Mouse (Mus musculus): ENCODE measurements around the gene Nyap1.

The Nyap1 gene

GRCm38 (mm10) chr5:137699850-137700249, 41.6 kb downstream of the Nyap1 start:
- intact Hi-C loops (cut with DNase I): no loop called here

- intact Hi-C loops (cut with DNase I): no loop called here
These were observed 42.3 kb downstream of the Nyap1 start for GRCm38 (mm10) chr5:137699080-137699479.

GRCm38 (mm10) chr5:137695930-137696329, 45.5 kb downstream of the Nyap1 start:
- intact Hi-C loops (cut with DNase I): no loop called here

- intact Hi-C loops (cut with DNase I): no loop called here
These were observed 46.6 kb downstream of the Nyap1 start for GRCm38 (mm10) chr5:137694796-137695195.

DNA sequence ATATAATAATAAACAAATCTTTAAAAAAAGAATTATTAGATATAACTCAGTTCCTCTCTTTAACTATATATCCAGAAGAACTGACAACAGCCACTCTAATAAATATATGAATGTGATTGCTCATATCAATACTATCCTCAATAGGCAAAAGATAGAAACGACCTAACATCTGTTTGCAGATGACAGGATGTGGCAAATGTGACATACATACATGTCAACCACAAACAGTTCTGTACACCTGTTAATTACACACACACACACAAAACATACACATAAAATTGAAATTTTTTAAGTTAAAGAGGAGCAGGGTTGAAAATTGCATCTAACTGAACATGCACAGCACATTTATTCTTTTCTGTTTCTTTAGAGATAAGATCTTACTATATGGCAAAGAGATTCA, 49.5 kb downstream of the Nyap1 start:
- intact Hi-C loops (cut with DNase I): no loop called here

DNA sequence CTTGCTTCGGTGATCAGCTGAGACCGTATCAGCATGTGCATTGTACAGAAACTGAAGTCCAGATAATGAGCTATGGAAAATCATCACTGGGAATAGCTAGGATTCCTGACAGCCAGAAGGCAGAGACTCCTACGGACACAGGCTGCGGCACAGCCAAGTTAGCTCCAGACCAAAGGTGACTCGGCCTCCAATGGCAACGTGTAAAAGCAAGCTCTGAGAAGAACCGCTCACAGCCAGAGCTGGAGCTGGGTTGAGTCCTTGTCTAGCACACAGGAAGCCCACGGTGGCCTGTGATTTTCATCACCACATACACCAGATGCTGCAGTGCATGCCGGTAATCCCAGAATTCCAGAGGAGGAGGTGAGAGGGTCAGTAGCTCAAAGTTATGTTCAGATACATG, 50.9 kb downstream of the Nyap1 start:
- intact Hi-C loops (cut with DNase I): no loop called here

DNA sequence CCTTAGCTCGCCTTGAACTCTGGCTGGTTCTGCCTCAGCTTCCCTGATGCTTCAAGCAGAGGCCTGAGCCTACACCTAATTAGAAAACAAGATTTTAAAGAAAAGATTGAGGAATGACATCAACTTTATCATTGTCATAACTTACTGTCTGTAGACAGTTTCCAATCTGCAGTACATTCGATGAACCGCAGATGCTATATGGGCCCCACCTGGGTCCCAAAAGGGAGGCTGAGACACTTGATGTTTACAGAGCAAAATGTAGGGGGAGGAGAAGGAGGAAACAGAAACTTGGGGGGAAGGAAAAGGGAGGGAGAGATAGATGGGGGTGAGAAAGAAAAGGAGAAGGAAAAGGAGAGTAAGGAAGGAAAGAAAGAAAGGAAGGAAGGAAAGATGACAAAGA, 51.4 kb downstream of the Nyap1 start:
- intact Hi-C loops (cut with DNase I): loop anchor here (5.0 kb wide), 1 partner anchor 57 kb away; the partner anchor contains the start of gene Tsc22d4

GRCm38 (mm10) chr5:137686127-137686790, 55.1 kb downstream of the Nyap1 start:
- intact Hi-C loops (cut with DNase I): loop anchor here (5.0 kb wide), 1 partner anchor 61 kb away; the partner anchor contains the start of gene Tsc22d4

DNA sequence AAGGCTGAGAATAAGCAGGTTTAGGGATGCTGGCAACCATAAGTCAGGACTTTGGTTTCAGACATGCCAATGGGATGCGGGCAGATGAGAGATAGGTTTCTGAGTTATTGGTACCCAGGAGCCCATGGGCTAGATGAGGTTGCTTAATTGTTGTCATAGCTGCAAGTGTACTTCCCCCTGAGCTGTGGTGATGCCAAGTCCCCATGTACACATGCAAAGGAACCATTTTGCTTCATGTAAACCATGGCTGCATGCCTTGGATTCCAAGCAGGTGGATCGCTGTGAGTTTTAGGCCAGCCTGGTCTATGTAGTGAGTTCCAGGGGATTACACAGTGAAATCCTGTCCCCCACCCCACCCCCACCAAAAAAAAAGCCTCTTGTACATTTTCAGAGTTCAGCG, 55.8 kb downstream of the Nyap1 start:
- intact Hi-C loops (cut with DNase I): loop anchor here (5.0 kb wide), 1 partner anchor 62 kb away; the partner anchor contains the start of gene Tsc22d4

DNA sequence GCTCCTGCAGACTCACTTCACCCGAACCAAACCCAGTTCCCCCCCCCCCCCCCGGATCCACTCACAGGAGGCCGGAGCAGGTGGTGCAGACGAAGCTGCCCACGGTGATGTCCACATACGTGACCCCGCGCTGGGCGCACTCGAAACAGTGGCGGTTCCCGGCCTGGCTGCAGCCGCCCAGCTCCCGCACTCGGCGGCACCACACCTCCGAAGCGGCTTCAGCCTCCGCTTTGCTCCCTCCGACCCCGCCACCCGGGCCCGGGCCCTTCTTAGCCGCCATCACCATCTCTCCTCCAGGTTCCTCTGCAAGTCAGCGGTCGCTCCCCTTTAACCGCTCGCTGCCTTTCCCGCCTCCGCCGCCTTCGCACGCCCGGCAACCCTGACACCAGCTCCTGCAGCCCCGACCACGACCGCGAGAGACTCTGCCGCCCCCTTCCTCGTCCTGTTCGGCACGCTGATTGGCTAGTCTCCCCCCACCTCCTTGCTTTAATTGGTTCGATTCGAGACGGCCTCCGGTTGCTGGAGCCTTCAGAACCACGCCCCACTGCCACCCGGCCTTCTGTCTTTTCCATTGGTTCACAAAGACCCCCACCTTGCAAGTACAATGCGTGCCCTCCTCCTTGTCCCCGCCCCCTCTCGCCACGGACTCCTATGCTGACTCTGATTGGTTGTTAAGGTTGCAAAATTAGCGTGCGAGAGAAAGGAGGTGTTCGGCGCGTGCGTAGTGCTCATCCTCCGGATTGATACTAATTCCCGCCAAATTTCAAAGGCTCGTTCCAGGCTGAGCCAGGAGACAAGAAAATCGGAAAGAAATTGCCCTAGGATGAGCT, 56.9 kb downstream of the Nyap1 start, which contains the start of gene Agfg2:
Agfg2 (minus strand) TSS at position 433 of the 830 bp plus-strand sequence.
- intact Hi-C loops (cut with DNase I): loop anchor here (5.0 kb wide), 1 partner anchor 63 kb away; the partner anchor contains the start of gene Tsc22d4

DNA sequence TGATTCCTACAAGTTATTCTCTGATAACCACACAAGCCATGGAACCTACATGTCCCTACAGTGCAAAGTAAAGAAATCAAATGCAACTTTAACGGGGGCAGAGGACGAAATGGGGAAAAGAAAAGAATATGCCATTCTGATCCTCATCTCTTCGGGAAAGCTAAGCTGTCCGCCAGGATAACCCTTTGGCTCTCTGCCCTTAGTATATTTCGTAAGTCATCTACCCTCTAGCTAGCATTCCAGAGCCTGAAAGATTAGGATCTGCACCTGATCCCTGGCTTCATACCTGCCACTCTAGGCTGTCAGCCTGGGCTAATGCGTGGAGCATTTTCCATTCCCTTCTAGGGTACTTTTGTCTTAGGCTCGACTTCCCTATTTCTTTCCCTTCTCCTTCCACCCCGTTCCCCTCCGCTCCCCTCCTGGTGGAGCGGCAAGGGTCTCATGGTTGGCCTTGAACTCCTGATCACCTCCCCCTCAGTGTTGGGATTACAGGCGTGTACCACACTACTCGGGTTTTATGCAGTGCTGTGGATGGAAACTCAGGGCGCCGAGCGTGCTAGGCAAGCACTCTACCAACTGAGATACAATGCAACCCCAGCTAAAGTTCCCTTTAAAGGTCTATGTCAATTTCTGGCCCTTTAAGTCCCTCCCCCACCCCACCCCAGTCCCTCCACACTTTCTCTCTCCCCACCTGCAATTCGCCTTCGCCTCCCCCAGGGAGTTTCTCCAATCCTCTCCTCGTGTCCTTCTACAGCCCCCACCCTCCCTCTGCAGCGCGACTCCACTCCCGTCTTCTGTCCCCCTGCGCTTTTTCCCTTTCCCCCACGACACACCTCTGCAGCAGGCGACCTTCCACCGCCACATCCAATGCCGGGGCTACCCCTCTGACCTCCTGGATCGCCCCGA, 57.8 kb downstream of the Nyap1 start:
- intact Hi-C loops (cut with DNase I): no loop called here

DNA sequence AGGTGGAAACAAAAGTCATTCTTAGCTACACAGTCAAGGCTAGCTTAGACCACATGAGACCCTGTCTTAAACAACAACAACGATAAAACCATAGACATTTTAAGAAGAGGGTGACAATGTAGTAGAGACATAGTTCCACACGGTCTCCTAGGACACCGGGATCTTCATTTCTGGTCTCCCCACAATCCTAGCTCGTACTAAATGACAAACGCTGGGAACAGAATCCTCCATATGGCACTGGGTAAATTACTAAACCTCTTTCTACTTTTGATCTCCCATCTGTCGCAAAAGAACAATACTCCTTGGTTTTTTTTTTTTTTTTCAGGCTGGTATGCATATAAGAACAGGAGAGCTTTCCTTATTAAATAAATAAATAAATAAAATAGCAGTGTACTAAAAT, 58.9 kb downstream of the Nyap1 start:
- intact Hi-C loops (cut with DNase I): no loop called here

Data from adrenal gland (tissue).